Comparison of ENCODE assay signal across 31 mouse cellular contexts in the genomic region with DNA sequence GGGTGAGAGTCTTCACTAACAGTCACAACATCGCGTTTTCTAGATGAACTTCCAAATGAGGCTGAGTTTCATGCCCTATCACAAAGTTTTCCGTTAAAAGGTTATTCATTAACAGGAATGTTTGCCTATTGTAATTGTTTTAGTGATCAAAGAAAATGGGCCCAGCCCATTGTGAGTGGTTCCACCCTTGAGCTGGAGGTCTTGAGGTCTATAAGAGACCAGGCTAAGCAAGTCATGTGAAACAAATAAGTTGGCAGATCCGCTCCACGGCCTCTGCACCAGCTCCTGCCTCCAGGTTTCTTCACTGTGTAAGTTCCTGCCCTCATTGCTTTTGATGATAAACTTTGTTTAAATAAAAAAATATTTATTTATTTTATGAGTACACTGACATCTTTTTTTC. TPM values are rescaled to one million over a fixed set of nuclear protein-coding genes. Genes with fewer than 3 reads are reported as not detected.
DNase-seq lines count a peak whose midpoint lies in the region; ATAC-seq and TF ChIP-seq lines count a peak whose summit lies in the region.
"Had no signal": no experiment of that assay in that cellular context is flagged by ENCODE, and none has a peak within 500 bp of the region (broad histone marks: within the 10 kb centered on the region; RNA-seq: fewer than 3 reads in every experiment).

TSS of gene Gm609 (minus strand) at position 43 of the 400 bp plus-strand sequence.

- H3K36me3 ChIP-seq in intestine, embryonic 14.5 days (ENCODE audit: control insufficient read depth, insufficient read depth, low read length): no peaks in the 10 kb centered on the region
- no peaks in the 10 kb centered on the region for H3K36me3 ChIP-seq in kidney, postnatal 0 days (ENCODE audit: insufficient read depth, low read length)
- H3K36me3 ChIP-seq in stomach, embryonic 16.5 days (ENCODE audit: control insufficient read depth, insufficient read depth, low read length): no peaks in the 10 kb centered on the region
- H3K36me3 ChIP-seq: embryonic facial prominence, embryonic 13.5 days; forebrain, embryonic 10.5 days; heart, embryonic 10.5 days; heart, embryonic 15.5 days; neural tube, embryonic 15.5 days had no signal

- H3K4me1 ChIP-seq in intestine, embryonic 14.5 days (replicated peaks; ENCODE audit: control insufficient read depth, insufficient read depth, low read length): no peaks in the 10 kb centered on the region
- no peaks in the 10 kb centered on the region for H3K4me1 ChIP-seq in kidney, postnatal 0 days (replicated peaks; ENCODE audit: insufficient read depth, low read length)
- H3K4me1 ChIP-seq in stomach, embryonic 16.5 days (ENCODE audit: control insufficient read depth, insufficient read depth, low read length): no peaks in the 10 kb centered on the region
- H3K4me1 ChIP-seq: embryonic facial prominence, embryonic 13.5 days; forebrain, embryonic 10.5 days; heart, embryonic 10.5 days; heart, embryonic 15.5 days; neural tube, embryonic 15.5 days had no signal

- H3K9me3 ChIP-seq in intestine, embryonic 14.5 days (ENCODE audit: control insufficient read depth, low read length): no peaks in the 10 kb centered on the region
- H3K9me3 ChIP-seq in kidney, postnatal 0 days (replicated peaks; ENCODE audit: low read length): no peaks in the 10 kb centered on the region
- no peaks in the 10 kb centered on the region for H3K9me3 ChIP-seq in stomach, embryonic 16.5 days (replicated peaks; ENCODE audit: control insufficient read depth, low read length)
- H3K9me3 ChIP-seq: embryonic facial prominence, embryonic 13.5 days; forebrain, embryonic 10.5 days; heart, embryonic 10.5 days; heart, embryonic 15.5 days; neural tube, embryonic 15.5 days had no signal

- 69% methylated on average over 5 of the region's 5 CpGs for WGBS in intestine, embryonic 14.5 days
- 52% methylated on average over 5 of the region's 5 CpGs for WGBS in kidney, postnatal 0 days
- 54% methylated on average over 5 of the region's 5 CpGs for WGBS in stomach, embryonic 16.5 days

- peak within 1 kb of the TSS; percentile 8; the same call in 1 of the 2 replicates for H3K4me3 ChIP-seq in intestine, embryonic 14.5 days (ENCODE audit: low read depth, low read length)
- no peak within 1 kb of the TSS for H3K4me3 ChIP-seq in kidney, postnatal 0 days (replicated peaks; ENCODE audit: low read depth, low read length)
- no peak within 1 kb of the TSS for H3K4me3 ChIP-seq in stomach, embryonic 16.5 days (replicated peaks; ENCODE audit: low read length)
- H3K4me3 ChIP-seq: embryonic facial prominence, embryonic 13.5 days; forebrain, embryonic 10.5 days; heart, embryonic 10.5 days; heart, embryonic 15.5 days; neural tube, embryonic 15.5 days had no signal

- no peak within 1 kb of the TSS for H3K9ac ChIP-seq in intestine, embryonic 14.5 days (ENCODE audit: low read length)
- no peak within 1 kb of the TSS for H3K9ac ChIP-seq in kidney, postnatal 0 days (ENCODE audit: low read depth, low read length)
- no peak within 1 kb of the TSS for H3K9ac ChIP-seq in stomach, embryonic 16.5 days (ENCODE audit: low read length)
- H3K9ac ChIP-seq: embryonic facial prominence, embryonic 13.5 days; heart, embryonic 15.5 days; liver, embryonic 14.5 days; neural tube, embryonic 15.5 days had no signal

- no peak for TF ChIP-seq CTCF in kidney, postnatal 0 days (IDR thresholded peaks at IDR 0.05; ENCODE audit: low read depth)

- peak within 1 kb of the TSS; percentile 4; the same call in 1 of the 2 replicates for H3K4me2 ChIP-seq in intestine, embryonic 14.5 days (ENCODE audit: low read length)
- H3K4me2 ChIP-seq in kidney, postnatal 0 days (ENCODE audit: low read length): no peak within 1 kb of the TSS
- H3K4me2 ChIP-seq in stomach, embryonic 16.5 days (ENCODE audit: low read depth, low read length): 0 out of 2 replicates have a peak within 1 kb of the TSS, but pooled peaks have one; percentile 4
- H3K4me2 ChIP-seq: embryonic facial prominence, embryonic 13.5 days; heart, embryonic 15.5 days; neural tube, embryonic 15.5 days had no signal

- no peak within 1 kb of the TSS for H3K27ac ChIP-seq in intestine, embryonic 14.5 days (ENCODE audit: low read depth)
- H3K27ac ChIP-seq in kidney, postnatal 0 days: no peak within 1 kb of the TSS
- no peak within 1 kb of the TSS for H3K27ac ChIP-seq in stomach, embryonic 16.5 days (ENCODE audit: low read length)
- H3K27ac ChIP-seq: embryonic facial prominence, embryonic 13.5 days; forebrain, embryonic 10.5 days; heart, embryonic 10.5 days; heart, embryonic 15.5 days; liver, embryonic 14.5 days; macrophage; neural tube, embryonic 15.5 days had no signal

- H3K27me3 ChIP-seq in intestine, embryonic 14.5 days (replicated peaks; ENCODE audit: control insufficient read depth, insufficient read depth, low read length): no peaks in the 10 kb centered on the region
- H3K27me3 ChIP-seq in kidney, postnatal 0 days (ENCODE audit: insufficient read depth, low read length): no peaks in the 10 kb centered on the region
- no peaks in the 10 kb centered on the region for H3K27me3 ChIP-seq in stomach, embryonic 16.5 days (ENCODE audit: control insufficient read depth, insufficient read depth, low read length)
- H3K27me3 ChIP-seq: embryonic facial prominence, embryonic 13.5 days; heart, embryonic 15.5 days; neural tube, embryonic 15.5 days had no signal

- peak; percentile 72; the same call in 1 of the 2 replicates for ATAC-seq in intestine, embryonic 14.5 days (replicated peaks; ENCODE audit: low FRiP score, low TSS enrichment, low read depth)
- ATAC-seq in kidney, postnatal 0 days (replicated peaks; ENCODE audit: low FRiP score, low read depth): peak; percentile 68; the same call in 1 of the 2 replicates
- peak; percentile 56; the same call in 1 of the 2 replicates for ATAC-seq in stomach, embryonic 16.5 days (ENCODE audit: insufficient read depth, low FRiP score)
- no peak for ATAC-seq in inflammation-experienced regulatory T-cells, adult 6 months
- ATAC-seq: forebrain, embryonic 16.5 days; hindbrain, embryonic 16.5 days; Patski had no signal

- DNase-seq in kidney, adult 9 months: peak; percentile 13
- DNase-seq in kidney, adult 11 months: no peak
- no peak for DNase-seq in intestine, embryonic 14.5 days (ENCODE audit: low spot score)
- DNase-seq in kidney, postnatal 0 days (ENCODE audit: low spot score): peak; percentile 19
- no peak for DNase-seq in heart, adult 9 months (ENCODE audit: low spot score in 2 of 2)
- DNase-seq: adrenal gland, postnatal 25 days; cerebellum, adult 11-12 months; cerebellum, adult 9-11 months; layer of hippocampus, postnatal 36 days; liver; lung, adult 2 months; lung, postnatal 10 days; midbrain, embryonic 14.5 days; retina, postnatal 1 day; right cerebral cortex, postnatal 14 days; thymus, adult 2 months; thymus, postnatal 4 days had no signal

RNA-seq across cellular contexts. Expression of gene Gm609, which starts in this region (rescaled TPM):
- 1.5 and 1.8 TPM in 2 replicates for polyA plus RNA-seq in intestine, embryonic 14.5 days (2014; fragmentation: Nextera tagmentation; extraction: Ambion mirVana)
- 0.47 and 0.49 TPM in 2 replicates for polyA plus RNA-seq in kidney, postnatal 0 days (2015; fragmentation: Nextera tagmentation; extraction: Ambion mirVana)
- 0.68 and 0.90 TPM in 2 replicates for polyA plus RNA-seq in stomach, embryonic 16.5 days (2015; fragmentation: Nextera tagmentation; extraction: Ambion mirVana)
- polyA plus RNA-seq in inflammation-experienced regulatory T-cells, adult 6 months (2017; shearing (Covaris generic)): not detected
- polyA plus RNA-seq: embryonic facial prominence, embryonic 13.5 days; forebrain, embryonic 10.5 days; forebrain, embryonic 16.5 days; heart, embryonic 10.5 days; heart, embryonic 15.5 days; hindbrain, embryonic 11.5 days; hindbrain, embryonic 16.5 days; limb, embryonic 11.5 days; lung, adult 2 months; macrophage; midbrain, embryonic 14.5 days; neural tube, embryonic 15.5 days; Patski had no signal

Comparison
In these comparisons a context has a peak if more than half of its experiments do, and no peak if none do; other contexts are left out.
1. Peak in DNase-seq and ATAC-seq in kidney, postnatal 0 days; RNA of the gene not detected or under 1 TPM.
2. Peak in ATAC-seq and H3K4me2 ChIP-seq in stomach, embryonic 16.5 days; RNA of the gene not detected or under 1 TPM.